Mouse (Mus musculus) kidney, adult 10 weeks (tissue): Measurements from ENCODE around the gene Ubtfl1. TPM values are rescaled to one million over a fixed set of nuclear protein-coding genes. Genes with fewer than 3 reads are reported as not detected.

Experiments used
- polyA plus RNA-seq: library from polyadenylated mRNA; stranded (reverse); fragments of 350-450 nt; fragmentation: Illumina TruSeq; extraction: RNeasy Lipid Tissue Mini Kit (QIAGEN cat#74804); gene quantifications from one replicate; pipeline ENCODE4 v1.2.3, GENCODE M21; 2014; ENCODE audit warnings: low read depth, low replicate concordance

The Ubtfl1 gene
- polyA plus RNA-seq = not detected

GRCm38 (mm10) chr9:18404118-18404517 is at the start of gene Ubtfl1:
Gene Ubtfl1 (plus strand): TSS chr9:18404418.

GRCm38 (mm10) chr9:18402895-18403294 is 1.3 kb upstream of the Ubtfl1 start, which contains the start of gene Naalad2:
Gene Naalad2 (minus strand): TSS chr9:18402995.

GRCm38 (mm10) chr9:18430354-18430753 is 26.1 kb downstream of the Ubtfl1 start, which contains the start of gene Mbd3l2:
Gene Mbd3l2 (plus strand): TSS chr9:18430654.

Other genes starting within 250 kb of the Ubtfl1 start
- 176 TPM for gene Chordc1, start 112.3 kb upstream of the Ubtfl1 start, polyA plus RNA-seq
- gene Naalad2, start 1.4 kb upstream of the Ubtfl1 start, polyA plus RNA-seq = 10.8 TPM
- gene Mbd3l2, start 26.2 kb downstream of the Ubtfl1 start, polyA plus RNA-seq = not detected
- gene Zfp558, start 73.8 kb downstream of the Ubtfl1 start, polyA plus RNA-seq = 7.2 TPM
- gene Mbd3l1, start 73.9 kb downstream of the Ubtfl1 start, polyA plus RNA-seq = not detected